Mouse (Mus musculus) left cerebral cortex, adult 2 months (tissue): ENCODE measurements around the gene Celf3. TPM values are rescaled to one million over a fixed set of nuclear protein-coding genes. Genes with fewer than 3 reads are reported as not detected.

Experiments used
- DNase-seq, 2 experiments: peaks; one replicate each; pipeline ENCODE4 v3.0.0; 2021 to 2022; ENCODE audit warnings: low spot score in 2 of 2, mixed read lengths in 1 of 2; ENCODE audit errors: extremely low spot score in 1 of 2
- H3K27ac ChIP-seq: fragments of 200-600 bp; 2 replicates; pipeline ENCODE4 v1.8.1; 2022
- H3K4me3 ChIP-seq: fragments of 200-600 bp; 2 replicates; pipeline ENCODE4 v1.8.1; 2022
- CTCF ChIP-seq: fragments of 200-600 bp; IDR thresholded peaks from 2 replicates; pipeline ENCODE4 v1.8.1; 2022; ENCODE audit warnings: antibody characterized with exemption, mild to moderate bottlenecking, moderate library complexity
- intact Hi-C: fragments of 180-260 bp; cut with DNase I; formaldehyde crosslinking; loops from one replicate; pipeline ENCODE4 v1.15.1; 2025
- long read RNA-seq, 2 experiments: library from polyadenylated mRNA; stranded (forward); transcript quantifications; one replicate each; pipeline ENCODE4 v2.0.0; 2021; ENCODE audit warnings: borderline mapping rate in 2 of 2
- total RNA-seq, 2 experiments: library from RNA; stranded (reverse); gene quantifications; 2 replicates each; pipeline ENCODE4 v1.2.3; 2021

Celf3 gene
- 100 to 1,000 TPM; 159 to 177 TPM for total RNA-seq
- long read RNA-seq, experiment 1, partial matches to known transcripts, result 16 of 33 reads
- long read RNA-seq, experiment 1, other reads (novel, unspliced or antisense), result 16 of 33 reads
- long read RNA-seq, experiment 2, partial matches to known transcripts, result 7 of 24 reads
- long read RNA-seq, experiment 2, other reads (novel, unspliced or antisense), result 17 of 24 reads

DNA sequence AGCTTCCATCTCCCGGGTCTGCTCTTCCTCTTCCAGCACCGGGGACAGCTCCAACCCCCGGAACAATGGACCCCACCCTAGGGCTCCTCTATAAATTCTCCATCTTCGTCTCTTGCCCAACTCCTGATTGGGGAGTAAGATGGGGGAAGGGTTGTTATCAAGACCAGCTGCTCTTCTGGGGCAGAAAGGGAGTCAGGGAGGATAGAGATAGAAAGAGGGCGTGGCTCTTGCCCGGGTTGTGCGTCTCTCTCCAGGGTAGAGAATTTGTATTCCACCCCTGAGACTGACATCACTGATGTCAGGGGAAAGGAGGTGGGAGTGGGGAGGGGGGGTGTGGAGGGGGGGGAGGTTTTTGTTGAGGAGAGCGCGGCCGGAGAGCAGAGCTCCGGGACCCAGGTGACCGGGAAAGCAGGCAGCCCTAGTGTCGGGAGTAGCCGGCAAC is at the start of gene Celf3:
Celf3 (plus strand) TSS at position 315 of the 442 bp plus-strand sequence.
- no peak for TF ChIP-seq CTCF
- peak within 1 kb of the TSS; percentile 74 for H3K4me3 ChIP-seq
- DNase-seq, result peak; percentile 76
- peak within 1 kb of the TSS; percentile 98 for H3K27ac ChIP-seq
- intact Hi-C loops, result loop anchor here (2.0 kb wide), 1 partner anchor 13 kb away; no protein-coding TSS in a partner anchor

DNA sequence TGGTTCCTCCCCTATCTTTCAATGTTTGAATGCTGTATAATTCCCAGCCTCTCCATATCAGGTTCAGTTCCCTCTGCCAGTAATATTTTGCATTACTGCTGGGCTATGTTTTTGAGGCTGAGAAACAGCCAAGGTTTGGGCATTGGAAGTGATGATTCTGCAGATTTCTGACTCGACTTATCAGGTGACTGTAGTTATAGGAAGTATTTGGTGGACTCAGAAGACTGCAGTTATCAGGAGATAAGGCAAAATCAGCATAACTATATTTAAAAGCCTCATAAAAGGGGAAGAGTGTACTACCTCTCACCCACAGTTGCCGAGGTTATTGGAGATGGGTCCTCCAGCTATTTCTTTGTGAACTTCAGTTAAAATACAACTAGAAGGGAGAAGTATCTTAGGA is 47.1 kb upstream of the Celf3 start:
- no peak for TF ChIP-seq CTCF
- intact Hi-C loops, result no loop called here
- H3K4me3 ChIP-seq, result no peak overlapping the region
- no peak for DNase-seq
- no peak overlapping the region for H3K27ac ChIP-seq

DNA sequence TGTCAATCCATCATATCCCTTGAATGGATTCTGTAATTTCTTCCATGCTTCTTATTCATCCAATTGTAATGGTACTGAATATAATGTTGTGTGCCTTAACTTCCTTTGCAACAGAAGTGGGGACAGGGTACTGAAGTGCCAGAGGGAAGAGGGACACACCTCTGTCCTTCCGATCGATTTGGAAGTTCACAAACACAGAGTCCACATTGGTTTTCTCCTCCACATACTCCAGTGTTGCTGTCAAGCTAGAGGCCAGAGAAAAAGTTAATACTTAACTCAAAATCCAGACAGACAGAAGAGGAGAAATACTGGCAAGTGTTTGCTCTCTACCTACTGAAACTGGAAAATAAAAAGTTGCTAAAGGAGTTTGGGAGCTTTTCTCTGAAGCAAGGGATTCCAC is 43.8 kb upstream of the Celf3 start:
- TF ChIP-seq CTCF, result no peak
- Histone ChIP-seq H3K27ac (no peak overlapping the region), H3K4me3 (no peak overlapping the region)
- no peak for DNase-seq
- intact Hi-C loops, result no loop called here

DNA sequence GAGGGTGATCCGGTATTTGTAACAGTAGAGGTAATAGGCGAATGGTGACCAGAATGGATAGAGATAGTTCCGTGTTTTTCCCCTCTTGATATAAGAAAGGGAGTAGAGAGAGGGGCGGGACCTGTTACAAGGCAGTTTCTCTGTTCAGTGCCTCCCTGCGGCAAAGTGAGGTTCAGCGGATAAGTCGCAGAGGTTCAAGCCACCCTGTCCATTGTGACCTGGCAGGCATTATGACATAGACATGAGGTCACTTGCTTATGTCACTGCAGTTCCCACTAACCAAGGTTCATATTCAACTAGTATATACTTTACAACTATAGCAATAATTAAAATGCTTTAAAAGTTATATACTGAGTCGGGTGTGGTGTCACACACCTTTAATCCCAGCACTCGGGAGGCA is 41.7 kb upstream of the Celf3 start:
- no peak for TF ChIP-seq CTCF
- Histone ChIP-seq H3K27ac (no peak overlapping the region), H3K4me3 (no peak overlapping the region)
- intact Hi-C loops, result no loop called here
- no peak for DNase-seq

DNA sequence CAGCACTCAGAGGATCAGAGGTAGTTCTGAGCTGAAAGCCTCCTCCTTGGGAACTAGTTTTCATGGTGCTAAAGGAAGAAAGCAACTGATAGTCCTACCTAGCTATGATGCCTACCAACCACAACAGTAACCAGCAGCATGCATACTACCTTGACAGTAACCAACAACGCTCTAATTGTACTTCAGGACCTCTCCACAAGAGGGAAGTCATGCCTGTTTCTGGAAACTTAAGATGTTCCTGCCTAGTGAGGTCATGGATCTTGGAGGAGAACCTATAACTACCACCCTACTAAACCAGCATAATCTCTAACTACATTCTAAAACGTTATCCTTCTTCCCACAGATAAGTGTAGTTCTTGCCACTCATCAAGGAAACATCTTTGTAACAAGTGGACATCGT is 36.9 kb upstream of the Celf3 start:
- TF ChIP-seq CTCF, result peak; percentile 54
- Histone ChIP-seq H3K27ac (no peak overlapping the region), H3K4me3 (no peak overlapping the region)
- DNase-seq, result peak in 1 of 2 experiments; percentile 25
- intact Hi-C loops, result loop anchor here (5.0 kb wide), 1 partner anchor 74 kb away; no protein-coding TSS in a partner anchor

DNA sequence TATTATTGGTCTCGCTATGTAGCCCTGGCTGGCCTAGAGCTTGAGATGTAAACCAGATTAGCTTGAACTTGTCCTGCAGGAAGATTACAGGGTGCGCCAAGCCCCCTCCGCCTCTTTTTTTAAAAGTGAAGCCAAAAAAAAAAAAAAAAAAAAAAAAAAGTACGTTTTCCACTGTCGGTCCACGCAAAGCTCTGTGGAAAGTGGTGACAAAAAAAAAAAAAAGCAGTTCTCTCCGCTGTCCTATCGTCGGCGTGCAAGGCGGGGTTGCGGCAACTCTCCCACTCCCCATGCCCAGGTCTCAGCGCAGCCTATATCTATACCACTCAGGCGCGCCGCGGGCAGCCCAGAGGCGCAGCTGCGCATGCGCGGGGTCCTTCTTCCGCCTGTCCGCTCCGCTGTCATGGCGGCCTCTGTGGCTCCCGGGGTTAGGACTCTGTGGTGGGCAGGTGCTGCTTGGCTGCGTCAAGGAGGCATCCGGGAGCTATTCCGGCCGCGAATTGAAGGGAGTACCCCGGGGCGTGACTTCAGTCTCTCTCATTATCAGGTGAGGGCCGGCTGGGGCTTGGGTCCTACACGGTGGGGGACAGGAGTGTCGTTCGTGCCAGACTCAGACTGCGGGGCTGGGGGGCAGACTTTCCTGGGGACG is 35.0 kb upstream of the Celf3 start, which contains the start of gene Mrpl9:
Mrpl9 (plus strand) TSS at position 368 of the 646 bp plus-strand sequence.
- Histone ChIP-seq H3K4me3 (peak within 1 kb of the TSS; percentile 91), H3K27ac (peak within 1 kb of the TSS; percentile 87)
- DNase-seq, result peak; percentile 95 to 98
- intact Hi-C loops, result loop anchor here (2.0 to 5.0 kb wide), 2 partner anchors 76 to 140 kb away; partner anchors contain the start of gene Snx27
- no peak for TF ChIP-seq CTCF

DNA sequence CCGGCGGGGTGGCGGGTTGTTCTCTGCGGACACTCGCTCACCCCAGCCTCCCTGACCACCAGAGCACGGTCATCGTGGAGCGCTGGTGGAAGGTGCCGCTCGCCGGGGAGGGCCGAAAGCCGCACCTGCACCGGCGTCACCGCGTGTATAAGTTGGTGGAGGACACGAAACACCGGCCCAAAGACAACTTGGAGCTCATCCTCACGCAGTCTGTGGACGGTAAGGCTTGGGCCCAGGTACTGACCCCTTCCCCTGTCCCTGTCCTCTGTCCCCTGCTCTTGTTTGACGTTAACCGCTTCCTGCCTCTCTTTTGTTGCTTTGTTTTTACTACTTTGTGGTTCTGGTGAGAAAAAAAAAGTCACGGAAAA is 34.5 kb upstream of the Celf3 start, which contains the start of gene Oaz3:
Oaz3 (minus strand) TSS at position 319 of the 368 bp plus-strand sequence.
- H3K27ac ChIP-seq, result peak within 1 kb of the TSS; percentile 87
- peak in 1 of 2 experiments; percentile 29 for DNase-seq
- TF ChIP-seq CTCF, result no peak
- intact Hi-C loops, result loop anchor here (2.0 to 5.0 kb wide), 2 partner anchors 76 to 139 kb away; partner anchors contain the start of gene Snx27
- H3K4me3 ChIP-seq, result peak within 1 kb of the TSS; percentile 91

DNA sequence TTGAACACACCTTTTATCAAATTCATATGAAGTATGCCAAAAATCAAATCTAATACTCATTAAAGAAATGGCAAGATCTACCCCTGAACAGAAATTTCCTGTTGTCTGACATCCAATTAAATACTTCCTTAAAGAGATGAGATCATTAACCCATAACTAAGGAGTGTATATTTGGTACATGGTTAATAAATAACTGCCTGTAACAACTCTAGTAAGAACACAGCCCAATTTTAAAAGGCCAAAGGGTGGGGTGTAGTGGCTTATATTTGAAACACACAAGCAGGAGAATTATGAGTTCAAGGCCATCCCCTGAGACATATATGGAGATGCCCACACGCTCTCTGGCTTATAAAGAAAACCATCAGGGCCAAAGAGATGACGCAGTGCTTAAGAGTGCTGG is 28.7 kb upstream of the Celf3 start:
- Histone ChIP-seq H3K27ac (no peak overlapping the region), H3K4me3 (no peak overlapping the region)
- intact Hi-C loops, result no loop called here
- no peak for DNase-seq
- no peak for TF ChIP-seq CTCF

DNA sequence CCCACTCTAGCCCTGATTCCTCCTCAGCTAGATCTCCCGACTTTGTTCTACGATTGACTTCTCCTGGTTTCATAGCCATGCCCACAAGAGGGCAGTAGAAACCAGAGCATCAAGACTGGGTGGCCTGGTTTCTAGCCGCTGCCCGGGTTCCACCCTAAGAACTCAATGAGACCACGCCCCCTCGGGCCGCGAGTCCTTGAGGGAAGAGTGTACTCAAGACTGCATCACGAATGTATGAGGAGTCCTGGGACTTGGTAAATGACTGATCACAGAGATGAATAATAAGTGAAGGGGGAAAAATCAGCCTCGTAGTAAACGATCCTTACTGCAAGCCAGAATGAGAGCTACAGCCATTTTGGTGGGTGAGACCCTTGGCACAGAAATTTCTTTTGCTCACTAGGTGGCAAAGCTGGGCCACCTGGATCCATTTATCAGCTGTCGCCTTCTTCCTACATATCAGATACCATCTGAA is 21.5 kb upstream of the Celf3 start:
- peak; percentile 82 to 83 for DNase-seq
- peak; percentile 93 for TF ChIP-seq CTCF
- Histone ChIP-seq H3K27ac (no peak overlapping the region), H3K4me3 (peak overlapping the region; percentile 26; the same call in 1 of the 2 replicates)
- intact Hi-C loops, result loop anchor here (1.0 to 5.0 kb wide), 5 partner anchors 46 to 146 kb away; partner anchors contain the start of gene Snx27

DNA sequence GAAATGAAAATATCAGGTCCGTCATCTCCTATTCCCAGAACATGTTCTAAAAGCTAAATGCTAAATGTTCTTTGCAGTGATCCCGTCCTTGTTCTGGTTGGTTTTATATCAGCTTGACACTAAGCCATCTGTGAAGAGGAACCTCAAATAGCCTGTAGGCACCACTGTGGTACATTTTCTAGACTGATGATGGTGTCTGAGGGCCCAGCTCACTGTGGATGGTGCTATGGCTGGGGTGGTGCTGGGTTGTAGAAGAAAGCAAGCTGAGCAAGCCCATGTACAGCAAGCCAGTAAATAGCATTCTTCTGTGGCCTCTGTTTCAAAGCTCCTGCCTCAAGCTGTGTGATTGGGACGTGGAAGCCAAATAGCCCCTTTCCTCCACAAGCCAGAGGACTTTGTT is 21.0 kb upstream of the Celf3 start:
- no peak for TF ChIP-seq CTCF
- no peak for DNase-seq
- Histone ChIP-seq H3K4me3 (no peak overlapping the region), H3K27ac (no peak overlapping the region)
- intact Hi-C loops, result loop anchor here (2.0 to 5.0 kb wide), 3 partner anchors 76 to 125 kb away; partner anchors contain the start of gene Snx27

DNA sequence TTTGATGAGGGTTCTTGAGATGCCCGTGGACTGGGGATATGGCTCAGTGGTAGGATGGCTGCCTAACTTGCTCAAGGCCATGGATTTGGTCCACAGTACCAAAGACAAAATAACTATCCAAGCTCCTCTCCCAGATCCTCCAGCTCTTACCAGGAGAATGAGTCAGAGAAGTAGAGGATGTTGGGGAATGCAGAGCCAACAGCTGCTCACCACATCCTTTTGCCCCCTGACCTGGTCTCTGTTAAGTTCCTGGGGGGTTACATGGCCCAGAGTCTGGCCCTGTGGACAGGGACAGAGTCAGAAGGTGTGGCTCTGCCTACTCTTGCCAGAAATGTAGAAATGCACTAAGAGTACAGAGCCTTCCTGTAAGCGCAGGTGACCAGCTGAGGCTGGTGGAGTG is 18.3 kb upstream of the Celf3 start:
- Histone ChIP-seq H3K4me3 (no peak overlapping the region), H3K27ac (no peak overlapping the region)
- intact Hi-C loops, result loop anchor here (5.0 kb wide), 1 partner anchor 122 kb away; the partner anchor contains the start of gene Snx27
- no peak for DNase-seq
- TF ChIP-seq CTCF, result no peak
